Mouse (Mus musculus) bone marrow macrophage, adult 2 months (primary cell): ENCODE results near the gene Zzz3.

Experiments used
- CTCF ChIP-seq: IDR thresholded peaks from 2 replicates; pipeline ENCODE4 v1.5.1; 2012; ENCODE audit warnings: low read depth, mild to moderate bottlenecking, low read length, moderate library complexity
- POLR2A ChIP-seq: IDR thresholded peaks from 2 replicates; pipeline ENCODE4 v1.6.1; 2012; ENCODE audit warnings: mild to moderate bottlenecking, low read depth, low read length, borderline replicate concordance

DNA sequence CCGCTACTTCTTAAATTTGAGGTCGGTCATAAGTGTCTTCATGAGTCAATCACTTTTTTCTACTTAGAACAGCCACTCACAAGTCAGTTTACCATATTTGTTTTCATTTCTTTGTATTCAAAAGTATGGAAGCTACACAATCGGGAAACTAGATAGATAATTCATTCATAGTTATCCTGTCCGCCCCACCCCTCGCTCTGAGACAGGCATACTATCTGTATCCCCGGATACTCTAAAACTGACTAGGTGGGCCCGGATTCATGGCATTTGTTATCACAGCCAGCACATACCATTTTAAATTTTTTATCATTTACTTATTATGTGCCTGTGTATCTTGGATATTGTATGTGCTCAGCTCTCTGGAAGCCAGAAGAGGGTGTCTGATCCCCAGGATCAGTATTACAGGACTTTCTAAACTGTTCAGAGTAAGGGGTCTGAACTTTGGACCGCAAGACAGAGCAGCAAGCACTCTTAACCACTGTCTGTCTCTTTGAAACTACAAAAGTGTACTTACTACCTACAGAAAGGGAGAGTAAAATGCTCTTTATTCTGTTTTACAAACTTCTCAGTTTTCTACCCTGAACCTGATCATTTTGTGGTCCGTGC, 2.2 kb downstream of the Zzz3 start:
- TF ChIP-seq CTCF (no peak), POLR2A (no peak)
